Mouse (Mus musculus) kidney, embryonic 14.5 days (tissue): ENCODE data around the gene Phxr2. TPM values are rescaled to one million over a fixed set of nuclear protein-coding genes. Genes with fewer than 3 reads are reported as not detected.
A peak's percentile ranks its signal among the peaks of the same experiment; 100 is the strongest.

ENCODE experiments used
- ATAC-seq: fragments of 200-750 bp; cut with Nextera tagmentation; 2 replicates; pipeline ENCODE4 v1.8.0; 2017; ENCODE audit warnings: moderate number of reproducible peaks, mild to moderate bottlenecking, moderate TSS enrichment, moderate library complexity; ENCODE audit not compliant: low FRiP score, low TSS enrichment
- H3K27ac ChIP-seq: fragments of 300-500 bp; sonication (generic); 2 replicates; pipeline ENCODE4 v1.5.1; 2014; ENCODE audit warnings: low read depth, mild to moderate bottlenecking, low read length, moderate library complexity, mixed read lengths
- H3K27me3 ChIP-seq: fragments of 300-500 bp; sonication (generic); 2 replicates; pipeline ENCODE4 v1.6.1; 2014; ENCODE audit warnings: mild to moderate bottlenecking, low read length; ENCODE audit not compliant: control insufficient read depth, insufficient read depth
- H3K36me3 ChIP-seq: fragments of 300-500 bp; sonication (generic); 2 replicates; pipeline ENCODE4 v1.6.1; 2014; ENCODE audit warnings: low read length, mixed read lengths; ENCODE audit not compliant: control insufficient read depth, insufficient read depth
- H3K4me1 ChIP-seq: fragments of 300-500 bp; sonication (generic); 2 replicates; pipeline ENCODE4 v1.6.1; 2014; ENCODE audit warnings: low read length, mixed read lengths; ENCODE audit not compliant: control insufficient read depth, insufficient read depth
- H3K4me2 ChIP-seq: fragments of 300-500 bp; sonication (generic); replicated peaks from 2 replicates; pipeline ENCODE4 v1.6.1; 2014; ENCODE audit warnings: low read depth, mild to moderate bottlenecking, low read length
- H3K4me3 ChIP-seq: fragments of 300-500 bp; sonication (generic); 2 replicates; pipeline ENCODE4 v1.5.1; 2014; ENCODE audit warnings: mild to moderate bottlenecking, low read length
- H3K9ac ChIP-seq: fragments of 300-500 bp; sonication (generic); 2 replicates; pipeline ENCODE4 v1.6.1; 2014; ENCODE audit warnings: low read depth, mild to moderate bottlenecking, low read length, moderate library complexity
- H3K9me3 ChIP-seq: fragments of 300-500 bp; sonication (generic); 2 replicates; pipeline ENCODE4 v1.6.1; 2016; ENCODE audit warnings: low read length; ENCODE audit not compliant: control insufficient read depth
- WGBS: fragments of 180-500 bp; shearing (Covaris S2); extraction: QIAGEN DNeasy Blood & Tissue Kit; methylation state at CpG from one replicate; pipeline ENCODE4 v1.1.7; 2014; 5-methylcytosine and 5-hydroxymethylcytosine counted together
- polyA plus RNA-seq: library from polyadenylated mRNA; unstranded; fragments of >200 nt; fragmentation: Nextera tagmentation; extraction: Ambion mirVana; gene quantifications from 2 replicates; pipeline ENCODE4 v1.2.1, GENCODE M21; 2014

Gene Phxr2
- polyA plus RNA-seq, 1 experiment from 2014 or later, result not detected

GRCm38 (mm10) chr10:99146596-99146995 is 20.5 kb upstream of the Phxr2 start:
- no peaks in the 10 kb centered on the region for H3K36me3 ChIP-seq
- no peaks in the 10 kb centered on the region for H3K9me3 ChIP-seq
- H3K4me3 ChIP-seq, result no peak overlapping the region
- 91% methylated on average over 8 of the region's 8 CpGs for WGBS
- no peak overlapping the region for H3K4me2 ChIP-seq
- no peak for ATAC-seq
- no peaks in the 10 kb centered on the region for H3K27me3 ChIP-seq
- no peak overlapping the region for H3K27ac ChIP-seq
- no peak overlapping the region for H3K9ac ChIP-seq
- H3K4me1 ChIP-seq, result no peaks in the 10 kb centered on the region

DNA sequence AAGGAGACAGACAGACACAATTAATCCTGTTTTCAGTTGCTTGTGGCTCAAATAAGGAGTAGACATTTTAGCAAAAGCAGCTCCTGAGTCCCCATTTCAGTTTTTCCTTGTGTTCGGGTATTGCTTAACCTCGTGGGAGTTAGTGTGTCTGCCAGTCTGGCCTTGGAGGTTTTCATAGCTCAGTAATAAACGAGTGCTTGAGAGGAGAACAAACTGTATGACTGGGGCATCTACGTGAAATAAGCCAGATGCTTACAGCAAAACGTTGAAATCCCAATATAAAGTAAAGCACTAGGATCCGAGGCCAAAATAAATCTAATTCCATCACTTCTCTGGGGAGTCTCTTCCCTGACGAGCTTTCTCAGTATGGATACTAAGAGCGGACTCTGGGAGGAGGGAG is 19.5 kb upstream of the Phxr2 start:
- no peak overlapping the region for H3K27ac ChIP-seq
- H3K4me2 ChIP-seq, result no peak overlapping the region
- WGBS, result 68% methylated on average over 8 of the region's 8 CpGs
- H3K27me3 ChIP-seq, result no peaks in the 10 kb centered on the region
- H3K9me3 ChIP-seq, result no peaks in the 10 kb centered on the region
- H3K4me3 ChIP-seq, result no peak overlapping the region
- no peak overlapping the region for H3K9ac ChIP-seq
- no peaks in the 10 kb centered on the region for H3K4me1 ChIP-seq
- H3K36me3 ChIP-seq, result no peaks in the 10 kb centered on the region
- no peak for ATAC-seq

DNA sequence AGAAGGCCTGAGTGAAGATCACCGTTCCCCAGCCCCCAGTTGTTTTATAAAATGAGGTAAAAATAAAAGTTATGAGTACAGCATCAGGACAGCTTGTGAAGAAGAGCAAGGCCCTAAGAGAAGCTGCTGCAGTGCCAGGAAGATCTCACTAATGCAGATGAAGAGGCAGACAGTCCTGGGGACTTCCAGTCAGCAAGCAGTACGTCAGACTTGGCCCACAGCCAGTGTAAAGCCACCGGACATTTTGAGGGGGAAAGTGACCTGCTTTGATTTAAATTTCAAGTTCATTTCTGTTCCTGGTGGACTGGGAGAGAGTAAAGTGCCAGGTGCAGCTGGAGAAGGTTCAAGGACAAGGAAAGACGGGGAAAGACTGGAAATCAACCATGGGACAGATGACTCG is 10.2 kb upstream of the Phxr2 start:
- ATAC-seq, result no peak
- Histone ChIP-seq H3K27ac (no peak overlapping the region), H3K36me3 (peaks cover 3% of the 10 kb centered on the region; the same call in 1 of the 2 replicates), H3K4me2 (no peak overlapping the region), H3K4me1 (no peaks in the 10 kb centered on the region), H3K9me3 (no peaks in the 10 kb centered on the region), H3K4me3 (no peak overlapping the region), H3K27me3 (no peaks in the 10 kb centered on the region), H3K9ac (no peak overlapping the region)
- 71% methylated on average over 5 of the region's 5 CpGs for WGBS

- no peaks in the 10 kb centered on the region for H3K27me3 ChIP-seq
- ATAC-seq, result no peak
- H3K4me1 ChIP-seq, result no peaks in the 10 kb centered on the region
- no peak overlapping the region for H3K4me3 ChIP-seq
- H3K36me3 ChIP-seq, result peaks cover 6% of the 10 kb centered on the region; the same call in 1 of the 2 replicates
- H3K9ac ChIP-seq, result no peak overlapping the region
- H3K4me2 ChIP-seq, result no peak overlapping the region
- H3K9me3 ChIP-seq, result no peaks in the 10 kb centered on the region
- H3K27ac ChIP-seq, result no peak overlapping the region
- WGBS, result 96% methylated on average over 16 of the region's 16 CpGs
Observed at GRCm38 (mm10) chr10:99133321-99133875, 7.3 kb upstream of the Phxr2 start.

DNA sequence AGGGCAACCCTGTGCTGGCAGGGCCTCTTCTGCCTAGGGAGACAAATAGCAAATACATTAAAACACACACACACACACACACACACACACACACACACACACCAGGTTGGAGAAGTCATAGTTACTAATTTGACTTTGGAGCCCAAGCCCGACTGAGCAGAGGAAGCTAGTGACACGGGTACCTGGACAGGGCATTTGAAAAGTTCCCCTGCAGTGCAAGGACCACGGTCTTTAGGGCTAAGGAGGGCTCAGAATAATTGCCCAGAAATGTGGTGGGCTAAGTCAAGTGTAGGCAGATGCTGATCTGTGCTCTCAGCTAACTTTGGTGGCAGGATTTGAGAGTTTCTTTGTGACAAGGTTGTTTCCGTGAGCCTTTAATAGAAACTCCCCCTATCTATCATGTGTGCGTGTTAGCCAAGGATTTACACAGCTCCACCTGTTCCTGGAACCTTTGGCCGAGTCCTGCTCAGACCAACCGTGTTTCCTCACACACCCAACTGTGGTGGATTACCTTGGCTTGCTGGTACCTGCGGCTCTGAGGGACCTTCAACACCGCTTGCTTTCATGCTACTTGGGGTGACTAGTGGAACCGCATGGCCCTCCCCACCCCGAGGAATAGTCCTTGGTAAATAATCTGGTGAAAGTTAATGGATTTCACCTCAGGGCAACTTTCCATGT is 6.6 kb upstream of the Phxr2 start:
- H3K4me1 ChIP-seq, result no peaks in the 10 kb centered on the region
- H3K27ac ChIP-seq, result no peak overlapping the region
- no peak overlapping the region for H3K9ac ChIP-seq
- WGBS, result 90% methylated on average over 11 of the region's 11 CpGs
- H3K36me3 ChIP-seq, result peaks cover 6% of the 10 kb centered on the region; the same call in 1 of the 2 replicates
- no peak for ATAC-seq
- H3K27me3 ChIP-seq, result no peaks in the 10 kb centered on the region
- H3K4me2 ChIP-seq, result no peak overlapping the region
- no peaks in the 10 kb centered on the region for H3K9me3 ChIP-seq
- no peak overlapping the region for H3K4me3 ChIP-seq

DNA sequence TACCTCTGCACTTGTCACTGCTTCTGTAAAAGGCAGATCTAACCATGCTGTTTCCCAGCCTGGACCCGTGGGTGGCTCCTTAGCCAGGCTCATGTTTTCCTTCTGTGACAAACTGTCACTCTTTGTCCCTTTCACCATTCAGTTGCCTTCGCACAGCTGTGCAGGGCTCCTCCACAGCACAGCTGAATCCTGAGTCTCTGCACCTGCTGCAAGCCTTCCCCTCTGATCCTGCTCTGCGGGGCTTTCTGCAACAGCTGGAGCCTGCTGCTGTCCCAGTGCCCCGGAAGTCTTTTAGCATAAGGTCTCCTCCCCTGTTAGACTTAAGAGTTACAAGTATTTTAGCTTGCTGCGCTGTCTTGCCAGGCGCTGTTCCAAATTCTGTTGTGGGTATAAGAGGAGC is 6.1 kb upstream of the Phxr2 start:
- WGBS, result 51% methylated on average over 6 of the region's 6 CpGs
- no peaks in the 10 kb centered on the region for H3K9me3 ChIP-seq
- no peak overlapping the region for H3K4me3 ChIP-seq
- no peak overlapping the region for H3K27ac ChIP-seq
- H3K4me1 ChIP-seq, result no peaks in the 10 kb centered on the region
- H3K9ac ChIP-seq, result no peak overlapping the region
- ATAC-seq, result peak; percentile 65; the same call in 1 of the 2 replicates
- H3K27me3 ChIP-seq, result no peaks in the 10 kb centered on the region
- H3K36me3 ChIP-seq, result peaks cover 6% of the 10 kb centered on the region; the same call in 1 of the 2 replicates
- H3K4me2 ChIP-seq, result no peak overlapping the region

DNA sequence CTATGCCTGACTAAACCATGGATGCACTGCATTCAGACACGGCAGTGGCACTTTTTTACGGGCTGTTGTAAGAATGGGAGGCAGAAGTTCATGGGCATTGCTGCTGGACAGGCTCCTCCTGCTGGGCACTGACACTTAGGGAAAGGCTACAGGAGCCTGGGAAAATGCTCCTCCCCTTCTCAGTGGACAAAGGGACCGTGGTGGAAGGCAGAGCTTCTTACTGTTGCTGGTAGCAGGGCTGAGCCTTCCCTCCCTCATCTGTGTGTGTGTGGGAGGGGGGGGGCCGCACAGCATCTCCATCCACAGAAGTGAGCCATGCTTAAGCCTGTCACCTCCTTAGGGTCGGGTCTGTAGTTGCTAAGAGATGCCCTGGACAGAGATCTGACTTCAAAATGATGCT is 5.2 kb upstream of the Phxr2 start:
- H3K9ac ChIP-seq, result no peak overlapping the region
- peaks cover 6% of the 10 kb centered on the region; the same call in 1 of the 2 replicates for H3K36me3 ChIP-seq
- WGBS, result 43% methylated on average over 5 of the region's 5 CpGs
- no peak overlapping the region for H3K27ac ChIP-seq
- H3K4me3 ChIP-seq, result no peak overlapping the region
- H3K4me1 ChIP-seq, result no peaks in the 10 kb centered on the region
- H3K9me3 ChIP-seq, result no peaks in the 10 kb centered on the region
- no peak overlapping the region for H3K4me2 ChIP-seq
- no peaks in the 10 kb centered on the region for H3K27me3 ChIP-seq
- no peak for ATAC-seq

DNA sequence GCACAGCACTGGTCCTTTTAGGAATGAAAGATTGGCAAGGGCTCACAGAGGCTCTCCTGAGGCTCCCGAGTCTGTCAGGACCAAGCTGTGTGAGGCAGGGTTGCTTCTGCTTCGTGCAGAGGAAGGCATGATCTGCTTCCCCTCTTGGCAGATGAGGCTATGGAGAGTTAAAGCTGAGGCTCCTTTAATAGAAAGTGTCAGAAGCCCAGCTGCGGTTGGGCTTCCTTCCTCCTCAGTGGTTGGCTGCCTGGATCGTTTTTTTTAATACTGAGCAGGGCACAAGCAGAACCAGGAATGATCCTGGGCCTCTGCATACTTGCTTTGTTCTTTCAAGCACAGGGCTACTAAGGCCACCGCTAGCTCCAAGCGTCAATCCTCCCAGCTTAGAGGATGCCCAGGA is 4.5 kb upstream of the Phxr2 start:
- WGBS, result 47% methylated on average over 6 of the region's 6 CpGs
- ATAC-seq, result no peak
- Histone ChIP-seq H3K36me3 (peaks cover 6% of the 10 kb centered on the region; the same call in 1 of the 2 replicates), H3K4me2 (no peak overlapping the region), H3K27me3 (no peaks in the 10 kb centered on the region), H3K27ac (no peak overlapping the region), H3K9ac (no peak overlapping the region), H3K9me3 (no peaks in the 10 kb centered on the region), H3K4me1 (no peaks in the 10 kb centered on the region), H3K4me3 (no peak overlapping the region)

DNA sequence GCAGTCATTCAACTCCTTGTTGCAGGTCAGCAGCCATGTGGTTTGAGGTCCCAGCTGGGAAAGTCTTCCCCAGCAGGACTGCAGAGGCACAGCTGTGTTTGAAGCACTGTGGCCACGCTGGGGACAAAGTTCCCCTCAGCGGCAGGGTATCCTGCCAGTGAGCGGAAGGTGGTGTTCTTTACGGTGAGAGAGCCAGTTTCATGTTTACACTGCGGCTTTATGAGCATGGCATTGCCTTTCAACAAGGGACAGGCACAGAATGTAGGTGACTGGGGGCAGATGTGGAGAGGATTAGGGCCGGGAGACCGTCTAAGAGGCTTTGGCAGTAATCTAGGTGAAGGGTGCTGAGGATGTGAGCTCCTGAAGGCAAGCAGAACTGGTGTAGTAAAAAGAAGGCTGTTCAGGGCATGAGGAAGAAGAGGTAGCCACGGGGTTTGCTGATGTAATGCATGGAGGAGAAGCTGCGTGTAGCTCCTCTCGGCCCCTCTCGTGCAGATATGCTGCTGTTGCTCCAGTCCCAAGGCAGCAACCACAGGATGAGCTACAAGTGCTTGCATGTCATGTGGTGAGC is 1.7 kb upstream of the Phxr2 start:
- peaks cover 3% of the 10 kb centered on the region; the same call in 1 of the 2 replicates for H3K36me3 ChIP-seq
- no peak overlapping the region for H3K4me3 ChIP-seq
- H3K4me2 ChIP-seq, result no peak overlapping the region
- WGBS, result 66% methylated on average over 11 of the region's 11 CpGs
- H3K9me3 ChIP-seq, result no peaks in the 10 kb centered on the region
- no peak overlapping the region for H3K9ac ChIP-seq
- H3K27ac ChIP-seq, result no peak overlapping the region
- H3K4me1 ChIP-seq, result no peaks in the 10 kb centered on the region
- ATAC-seq, result no peak
- no peaks in the 10 kb centered on the region for H3K27me3 ChIP-seq
